Mouse (Mus musculus): ENCODE data around the gene Bcl9l.
"Not testable (repeated sequence)": the region's sequence is repeated elsewhere in the genome, so short reads cannot be mapped to it uniquely, and the experiment has no call there.

Gene Bcl9l

DNA sequence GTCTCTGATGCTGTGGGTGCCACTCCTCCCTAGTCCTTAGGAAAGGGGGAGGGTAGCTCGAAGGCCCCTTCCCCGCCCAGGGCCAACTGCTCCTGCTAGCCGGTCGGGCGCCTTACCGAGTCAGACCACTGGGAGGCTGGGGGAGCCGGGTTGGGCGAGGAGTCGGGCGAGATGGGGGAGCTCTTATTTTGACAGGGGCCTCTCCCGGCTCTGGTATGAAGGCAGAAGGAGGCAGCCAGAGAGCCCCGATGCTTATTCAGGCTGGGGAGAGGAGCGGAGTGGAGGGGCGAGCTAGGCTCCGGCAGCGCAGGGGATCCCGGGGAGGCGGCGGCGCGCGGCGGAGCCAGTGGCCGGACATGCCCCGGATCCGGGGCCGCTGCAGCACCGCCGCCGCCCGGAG, at the start of gene Bcl9l:
TSS of gene Bcl9l (plus strand) at position 274 of the 400 bp plus-strand sequence.
- DNase-seq = peak; percentile 96 to 97

GRCm38 (mm10) chr9:44435747-44436146, 46.9 kb upstream of the Bcl9l start:
- no peak for DNase-seq

DNA sequence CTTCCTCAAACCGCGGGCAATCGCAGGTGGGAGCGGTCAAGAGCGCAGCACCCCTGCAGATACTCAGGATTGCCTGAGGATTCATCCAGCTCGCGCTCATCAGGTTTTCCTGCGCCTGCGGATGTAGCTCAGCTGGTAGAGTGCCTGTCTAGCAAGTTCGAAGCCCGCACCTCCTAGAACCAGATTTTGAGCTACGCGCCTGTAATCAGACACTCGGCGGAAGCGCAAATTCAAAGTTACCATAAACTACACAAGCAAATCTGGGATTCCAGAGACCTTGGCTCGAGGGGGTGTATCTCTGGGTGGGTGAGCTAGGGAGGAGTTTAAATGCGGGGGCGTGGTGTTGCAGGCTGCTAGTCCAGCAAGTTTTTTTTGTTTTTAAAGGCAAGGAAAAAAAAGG, 41.7 kb upstream of the Bcl9l start, which contains the start of gene Foxr1:
TSS of gene Foxr1 (minus strand) at position 176 of the 400 bp plus-strand sequence.
- DNase-seq = no peak

DNA sequence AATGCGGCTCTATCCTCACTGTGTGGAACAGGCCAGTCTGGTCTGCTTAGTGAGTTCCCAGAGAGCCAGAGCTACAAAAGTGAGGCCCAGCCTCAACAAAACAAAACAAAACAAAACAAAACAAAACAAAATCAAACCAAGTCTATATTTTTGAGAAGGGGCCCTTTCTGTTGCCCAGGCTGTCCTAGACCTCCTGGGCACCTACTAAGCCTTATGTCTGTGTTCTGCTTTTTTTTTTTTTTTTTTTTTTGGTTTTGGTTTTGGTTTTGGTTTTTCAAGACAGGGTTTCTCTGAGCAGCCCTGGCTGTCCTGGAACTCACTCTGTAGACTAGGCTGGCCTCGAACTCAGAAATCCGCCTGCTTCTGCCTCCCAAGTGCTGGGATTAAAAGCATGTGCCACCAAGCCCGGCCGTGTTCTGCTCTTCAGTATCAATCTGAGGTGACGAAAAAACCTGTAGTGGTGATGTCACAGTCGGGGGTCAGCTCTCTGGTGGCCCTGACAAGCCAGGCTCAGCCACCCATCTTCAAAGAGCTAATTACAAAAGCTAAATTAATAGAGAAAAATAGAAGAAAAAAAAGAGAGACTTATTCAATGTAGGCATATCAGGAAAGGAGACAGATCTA, 38.1 kb upstream of the Bcl9l start:
- DNase-seq = not testable (repeated sequence)

DNA sequence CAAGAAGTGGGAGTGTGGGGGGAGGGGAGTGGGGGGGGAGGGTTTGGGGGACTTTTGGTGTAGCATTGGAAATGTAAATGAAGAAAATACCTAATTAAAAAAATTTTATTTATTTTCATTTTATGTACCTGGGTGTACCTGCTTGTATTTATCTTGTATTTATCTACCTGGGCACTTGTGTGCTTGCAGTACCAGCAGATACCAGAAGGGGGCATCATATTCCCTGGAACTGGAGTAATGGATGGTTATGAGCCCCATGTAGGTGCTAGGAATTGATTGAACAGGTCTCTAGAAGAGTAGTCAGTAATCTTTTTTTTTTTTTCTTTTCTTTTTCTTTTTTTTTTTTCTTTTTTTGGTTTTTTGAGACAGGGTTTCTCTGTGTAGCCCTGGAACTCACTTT, 32.2 kb upstream of the Bcl9l start:
- DNase-seq = peak in 1 of 2 experiments; percentile 43

DNA sequence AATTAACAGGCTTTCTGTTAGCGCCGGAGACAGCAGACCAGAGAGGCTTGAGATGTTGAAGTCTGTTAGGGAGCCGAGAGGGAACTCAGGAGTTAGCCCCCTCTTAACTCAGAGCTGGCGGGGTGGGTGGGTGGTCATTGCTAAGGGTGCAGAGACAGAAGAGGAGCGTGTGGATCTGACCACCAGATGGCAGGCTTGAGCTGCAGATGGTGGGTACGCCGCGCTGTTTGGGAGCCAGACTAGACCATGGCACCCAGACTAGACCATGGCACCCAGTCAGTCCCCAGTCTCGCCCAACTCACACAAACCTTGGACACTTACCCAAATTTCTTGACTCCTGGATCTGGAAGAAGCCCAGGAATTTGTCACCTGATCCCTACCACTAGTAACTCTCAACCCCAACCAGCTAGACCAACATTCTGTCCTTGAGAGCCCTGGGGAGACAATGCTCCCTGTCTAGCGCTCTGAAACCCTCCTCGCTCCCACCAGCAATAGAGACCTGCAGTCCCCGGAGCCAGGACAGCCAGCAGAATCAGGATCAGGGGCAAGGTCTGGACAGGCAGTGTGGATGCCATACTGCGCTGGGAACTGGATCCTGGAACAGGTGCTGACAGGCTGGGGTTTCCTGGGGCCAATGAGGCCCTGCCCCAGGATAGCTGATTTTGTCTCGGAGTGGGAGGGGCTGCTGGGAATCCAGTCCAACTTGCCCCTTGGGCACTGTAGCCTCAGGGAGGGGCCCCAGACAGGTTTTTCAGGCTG, 28.3 kb upstream of the Bcl9l start:
- peak; percentile 95 to 97 for DNase-seq

GRCm38 (mm10) chr9:44454891-44455220, 27.8 kb upstream of the Bcl9l start, which contains the start of gene Upk2:
Gene Upk2, minus strand, starts transcription at chr9:44454976.
- no peak for DNase-seq

- peak; percentile 84 to 87 for DNase-seq
These were observed 25.4 kb upstream of the Bcl9l start for GRCm38 (mm10) chr9:44457035-44457742.

GRCm38 (mm10) chr9:44461950-44462349, 20.7 kb upstream of the Bcl9l start:
- no peak for DNase-seq

DNA sequence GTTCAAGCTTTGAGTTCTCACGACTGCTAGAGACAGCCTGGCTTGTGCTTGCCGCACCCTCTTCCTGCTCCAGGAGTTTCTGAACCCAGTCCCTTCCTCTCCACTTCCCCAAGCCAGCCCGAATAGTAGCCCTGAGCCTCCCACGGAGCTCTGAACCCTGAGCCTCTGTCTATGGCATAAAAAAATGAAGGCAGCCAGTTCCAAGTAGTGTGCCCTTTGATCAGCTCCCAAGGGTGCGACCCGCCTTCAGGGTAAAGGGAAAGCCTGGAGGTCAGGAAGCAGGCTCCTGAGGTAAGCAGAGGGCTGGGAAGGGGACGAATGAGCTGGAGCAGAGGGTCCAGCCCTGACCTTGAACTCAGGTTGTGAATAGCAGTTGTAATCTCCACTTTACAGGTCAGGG, 14.4 kb upstream of the Bcl9l start:
- no peak for DNase-seq

GRCm38 (mm10) chr9:44468800-44469199, 13.8 kb upstream of the Bcl9l start:
- no peak for DNase-seq

GRCm38 (mm10) chr9:44473184-44473583, 9.4 kb upstream of the Bcl9l start:
- DNase-seq = peak in 1 of 2 experiments; percentile 27

GRCm38 (mm10) chr9:44474327-44474726, 8.3 kb upstream of the Bcl9l start:
- peak in 1 of 2 experiments; percentile 40 for DNase-seq

GRCm38 (mm10) chr9:44475936-44476335, 6.7 kb upstream of the Bcl9l start:
- DNase-seq = peak; percentile 26 to 69

DNA sequence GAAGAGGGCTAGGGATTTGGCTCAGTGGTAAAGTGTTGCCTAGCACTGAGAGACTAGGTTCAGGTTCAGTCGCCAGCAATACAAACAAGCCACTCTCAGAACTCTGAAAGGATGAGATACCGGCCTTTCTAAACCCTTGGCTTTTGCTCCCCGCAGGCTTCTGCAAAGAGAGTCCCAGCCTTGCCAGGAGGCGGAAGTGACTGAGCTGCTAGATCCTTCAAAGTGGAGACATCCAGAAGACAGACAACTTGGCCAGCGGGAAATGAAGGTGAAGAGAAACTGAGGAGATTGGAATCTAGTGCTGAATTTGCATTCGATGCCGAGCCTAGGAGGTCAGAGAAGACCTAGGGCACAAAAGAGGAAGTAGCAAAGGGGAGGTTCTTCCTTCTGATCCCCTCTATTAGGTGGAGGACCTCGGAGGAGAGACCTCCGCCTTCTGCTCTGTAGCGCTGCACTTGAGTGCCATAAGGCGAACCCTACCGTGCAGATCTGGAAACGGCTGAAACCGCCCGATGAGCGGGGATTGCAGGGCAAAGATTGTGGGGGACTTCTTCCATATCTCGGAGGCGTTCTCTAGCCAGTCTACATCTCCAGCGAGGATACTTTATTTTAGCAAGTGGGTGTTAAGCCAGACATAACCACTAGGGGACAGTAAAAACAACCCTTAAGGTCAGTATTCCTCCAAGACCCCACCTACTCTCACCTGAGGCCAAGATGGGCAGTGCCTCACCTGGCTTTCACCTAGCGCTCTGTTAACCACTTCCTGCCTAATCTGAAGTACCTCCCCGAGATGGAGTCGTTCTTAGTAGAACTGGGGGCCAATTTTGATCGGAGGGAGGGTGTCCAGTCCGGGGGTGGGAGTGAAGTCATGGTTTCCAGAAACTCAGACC, 5.0 kb upstream of the Bcl9l start:
- DNase-seq = peak; percentile 84 to 90

DNA sequence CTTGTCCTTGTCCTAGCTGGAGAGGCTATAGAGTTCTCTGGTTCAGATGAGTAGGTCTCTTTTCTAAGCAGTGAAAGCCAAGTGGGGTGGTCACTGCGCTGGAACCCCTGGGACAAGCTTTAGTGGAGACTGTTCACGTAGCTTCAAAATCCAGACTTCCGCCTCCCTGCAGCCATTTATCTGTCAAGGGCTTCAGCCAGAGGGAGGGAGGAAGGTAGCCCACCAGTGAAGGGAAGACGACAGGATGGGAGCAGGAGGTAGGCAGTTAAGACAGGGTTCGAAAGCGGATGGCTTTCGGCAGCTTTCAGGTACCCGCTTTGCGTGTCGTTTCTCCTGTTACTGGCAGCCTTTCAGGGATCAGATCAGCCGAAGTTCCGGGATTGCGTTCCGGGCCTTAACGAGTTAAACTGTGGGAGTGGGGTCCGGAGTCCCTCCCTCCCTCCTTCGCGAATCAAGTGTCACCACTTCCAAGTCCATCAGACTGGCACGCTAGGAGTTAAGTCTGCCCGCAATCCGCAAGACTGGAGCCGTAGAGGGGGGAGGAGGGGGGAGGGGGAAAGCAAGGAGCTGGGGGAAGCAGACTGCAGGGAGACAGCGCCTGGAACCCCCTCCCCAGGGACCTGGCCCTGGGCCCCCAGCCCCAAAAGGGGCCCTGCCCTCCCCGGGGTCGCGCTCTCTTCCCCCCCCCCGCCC, 4.2 kb upstream of the Bcl9l start:
- peak; percentile 91 for DNase-seq

DNA sequence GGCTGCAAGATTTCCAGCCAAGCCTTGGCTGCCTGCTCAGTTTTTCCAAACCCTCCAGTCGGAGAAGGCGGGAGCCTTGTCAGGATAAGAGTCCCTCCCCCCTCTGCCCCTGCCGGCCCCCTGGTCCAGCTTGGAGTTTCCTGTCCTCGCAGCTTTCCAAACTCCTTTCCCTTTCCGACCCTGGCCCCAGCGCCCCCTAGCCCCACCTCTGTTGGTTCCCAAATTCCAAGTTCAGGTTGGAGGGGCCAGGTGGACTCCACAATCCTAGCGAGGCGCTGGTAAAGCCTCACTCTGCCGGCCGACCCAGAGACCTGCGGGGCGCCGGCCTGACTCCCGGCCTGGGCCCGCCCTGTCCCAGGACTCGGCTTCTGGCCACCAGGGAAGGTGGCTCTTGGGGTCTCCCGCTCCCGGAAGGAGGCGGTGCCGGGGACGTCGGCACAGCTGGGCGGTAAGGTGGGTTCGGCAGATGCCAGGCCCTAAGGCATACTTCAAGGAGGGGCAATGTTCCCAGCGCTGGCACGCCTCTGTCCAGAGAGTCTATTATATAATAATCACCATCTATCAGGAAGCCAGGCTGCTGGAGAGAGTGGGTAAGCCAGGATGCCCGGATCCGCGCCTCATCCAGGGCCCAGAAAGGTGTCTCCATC, 3.5 kb upstream of the Bcl9l start:
- DNase-seq = peak; percentile 88 to 89

DNA sequence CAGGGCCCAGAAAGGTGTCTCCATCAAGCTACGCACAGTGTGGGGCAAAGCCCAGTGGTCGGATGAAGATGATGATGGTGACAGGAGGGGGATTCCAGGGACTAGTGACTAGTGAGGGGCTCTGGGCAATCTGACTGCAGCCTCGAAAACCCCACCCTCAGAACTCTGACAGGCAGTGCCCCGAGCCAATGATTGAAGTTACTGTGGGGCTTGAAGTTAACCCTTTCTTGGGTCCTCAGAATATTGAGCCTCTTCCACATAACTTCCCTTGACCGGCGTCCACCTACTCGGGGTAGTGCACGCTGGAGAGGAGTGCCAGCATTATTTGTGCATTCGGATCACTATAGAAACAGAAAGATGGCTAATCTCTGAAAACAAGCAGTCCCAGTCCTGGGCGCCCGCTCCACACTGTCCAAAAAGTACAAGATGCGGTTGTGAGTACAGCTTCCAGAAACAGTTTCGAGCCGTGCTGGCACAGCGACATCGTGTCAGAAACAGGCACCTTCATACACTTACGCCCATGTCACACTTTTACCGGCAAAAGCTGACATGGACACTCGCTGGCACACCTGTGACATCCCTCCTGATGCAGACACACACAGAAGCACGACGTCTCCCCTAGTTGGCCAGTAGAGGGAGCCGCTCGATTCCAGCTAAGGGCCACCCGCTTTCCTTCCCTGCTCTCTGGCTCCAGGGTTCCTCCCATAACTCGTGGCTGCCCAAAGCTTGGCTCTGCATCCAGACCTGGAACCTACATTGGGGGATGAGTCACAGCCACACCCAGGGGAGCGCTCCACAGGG, 2.8 kb upstream of the Bcl9l start:
- peak; percentile 93 to 95 for DNase-seq

DNA sequence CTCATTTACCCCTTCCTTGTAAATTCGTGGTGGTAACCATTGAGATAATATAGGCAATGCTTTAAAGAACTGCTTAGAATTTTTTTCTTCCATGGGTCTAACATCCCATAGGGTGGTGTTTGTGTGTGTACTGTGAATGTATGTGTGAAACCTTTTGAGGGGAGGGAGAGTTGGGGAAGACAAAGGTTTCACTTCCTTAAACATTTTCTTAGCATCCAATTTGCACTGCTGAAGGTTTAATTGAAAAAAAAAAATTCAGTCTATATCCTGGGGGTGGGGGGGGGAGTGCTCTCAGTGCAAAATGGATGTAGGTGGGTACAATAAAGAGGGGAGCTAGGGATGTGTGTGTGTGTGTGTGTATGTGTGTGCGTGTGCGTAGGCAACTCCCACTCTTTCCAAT, 513 bp upstream of the Bcl9l start:
- no peak for DNase-seq

GRCm38 (mm10) chr9:44483041-44483509, 450 bp downstream of the Bcl9l start:
- no peak for DNase-seq
